Mouse (Mus musculus) forebrain, embryonic 11.5 days (tissue): ENCODE results near the gene Pim1. TPM values are rescaled to one million over a fixed set of nuclear protein-coding genes. Genes with fewer than 3 reads are reported as not detected.
"Not testable (repeated sequence)": the region's sequence is repeated elsewhere in the genome, so short reads cannot be mapped to it uniquely, and the experiment has no call there.

Experiments
- ATAC-seq: fragments of 200-750 bp; cut with Nextera tagmentation; replicated peaks from 2 replicates; pipeline ENCODE4 v1.8.0; 2017; ENCODE audit warnings: moderate TSS enrichment; ENCODE audit not compliant: low FRiP score
- DNase-seq: peaks from one replicate; pipeline ENCODE4 v3.0.0-alpha.2; 2017; ENCODE audit warnings: low spot score
- H3K27ac ChIP-seq: fragments of 300-500 bp; sonication (generic); 2 replicates; pipeline ENCODE4 v1.5.1; 2014; ENCODE audit warnings: low read depth, low read length
- H3K27me3 ChIP-seq: fragments of 300-500 bp; sonication (generic); 2 replicates; pipeline ENCODE4 v1.6.1; 2014; ENCODE audit warnings: mild to moderate bottlenecking, low read length, mixed read lengths; ENCODE audit not compliant: control insufficient read depth, insufficient read depth
- H3K36me3 ChIP-seq: fragments of 300-500 bp; sonication (generic); 2 replicates; pipeline ENCODE4 v1.6.1; 2014; ENCODE audit warnings: mild to moderate bottlenecking, low read length, moderate library complexity, mixed read lengths; ENCODE audit not compliant: control insufficient read depth, insufficient read depth
- H3K4me1 ChIP-seq: fragments of 300-500 bp; sonication (generic); replicated peaks from 2 replicates; pipeline ENCODE4 v1.6.1; 2014; ENCODE audit warnings: low read length, mixed read lengths; ENCODE audit not compliant: control insufficient read depth, insufficient read depth
- H3K4me2 ChIP-seq: fragments of 300-500 bp; sonication (generic); 2 replicates; pipeline ENCODE4 v1.6.1; 2014; ENCODE audit warnings: low read depth, mild to moderate bottlenecking, low read length, moderate library complexity, mixed read lengths; ENCODE audit not compliant: severe bottlenecking
- H3K4me3 ChIP-seq: fragments of 300-500 bp; sonication (generic); 2 replicates; pipeline ENCODE4 v1.5.1; 2014; ENCODE audit warnings: low read depth, low read length
- H3K9ac ChIP-seq: fragments of 300-500 bp; sonication (generic); 2 replicates; pipeline ENCODE4 v1.6.1; 2014; ENCODE audit warnings: low read length
- H3K9me3 ChIP-seq: fragments of 300-500 bp; sonication (generic); 2 replicates; pipeline ENCODE4 v1.6.1; 2016; ENCODE audit warnings: low read length, mixed read lengths; ENCODE audit not compliant: control insufficient read depth
- WGBS: fragments of 180-500 bp; shearing (Covaris S2); extraction: QIAGEN DNeasy Blood & Tissue Kit; methylation state at CpG from one replicate; pipeline ENCODE4 v1.1.7; 2014; 5-methylcytosine and 5-hydroxymethylcytosine counted together
- polyA plus RNA-seq: library from polyadenylated mRNA; unstranded; fragments of >200 nt; fragmentation: Nextera tagmentation; extraction: Ambion mirVana; gene quantifications from 2 replicates; pipeline ENCODE4 v1.2.1, GENCODE M21; 2014

The Pim1 gene
- polyA plus RNA-seq, 1 experiment from 2014 or later: 21.1 TPM

DNA sequence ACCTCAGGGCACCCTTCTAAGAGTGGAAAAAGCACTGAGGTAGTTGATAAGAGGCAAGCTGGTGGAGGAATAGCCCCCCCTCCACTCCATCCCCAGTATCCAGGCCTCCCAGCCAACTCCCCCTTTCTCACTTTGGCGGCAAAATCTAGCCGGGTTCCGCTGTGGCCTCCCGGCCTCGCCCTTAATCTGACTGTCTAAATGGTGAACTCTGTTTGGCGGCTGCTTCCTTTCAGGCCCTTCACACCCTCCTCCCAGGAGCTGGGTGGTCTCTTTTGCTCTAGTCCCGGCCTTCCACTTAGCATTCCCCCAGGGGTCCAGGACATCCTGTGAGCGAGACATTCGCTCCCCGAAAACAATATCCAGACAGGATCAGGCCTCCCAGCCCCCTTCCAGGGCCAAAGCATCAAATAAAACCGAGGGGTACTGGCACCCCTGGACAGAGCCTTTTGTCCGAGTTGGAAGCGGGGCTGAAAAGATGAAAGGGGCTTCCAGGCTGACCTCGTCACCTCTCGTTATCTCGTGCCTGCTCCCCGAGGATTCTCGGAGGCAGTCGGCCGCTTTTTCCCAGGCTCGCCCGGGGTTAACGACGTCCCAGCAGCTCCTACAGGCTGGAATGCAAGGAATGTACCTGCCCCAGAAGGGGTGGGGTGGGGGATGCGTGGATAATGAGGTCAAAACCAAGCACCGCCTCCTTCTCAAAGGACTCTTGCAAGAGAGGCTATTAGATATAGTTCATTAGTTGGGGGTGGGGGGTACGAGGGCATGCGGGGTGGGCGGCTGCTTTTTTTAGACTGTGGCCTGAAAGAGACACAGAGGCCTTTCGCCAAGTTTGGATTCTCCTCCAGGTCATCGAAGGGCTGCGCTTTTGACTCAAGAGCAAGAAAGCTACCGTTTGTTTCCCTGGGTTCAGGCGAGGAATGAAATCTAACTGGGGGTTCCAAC lies 39.4 kb upstream of the Pim1 start:
- Histone ChIP-seq H3K4me1 (peaks cover 14% of the 10 kb centered on the region), H3K4me2 (peak overlapping the region; percentile 45), H3K4me3 (no peak overlapping the region), H3K27me3 (no peaks in the 10 kb centered on the region), H3K9me3 (no peaks in the 10 kb centered on the region; the same call in 1 of the 2 replicates), H3K9ac (peak overlapping the region; percentile 53), H3K36me3 (no peaks in the 10 kb centered on the region), H3K27ac (peak overlapping the region; percentile 78)
- 1% methylated on average over 34 of the region's 34 CpGs for WGBS
- ATAC-seq (peak; percentile 77), DNase-seq (peak; percentile 88)

GRCm38 (mm10) chr17:29451841-29452210 lies 38.7 kb upstream of the Pim1 start:
- Histone ChIP-seq H3K36me3 (no peaks in the 10 kb centered on the region), H3K27ac (peak overlapping the region; percentile 62), H3K27me3 (no peaks in the 10 kb centered on the region), H3K9ac (no peak overlapping the region), H3K4me3 (no peak overlapping the region), H3K4me2 (no peak overlapping the region; the same call in 1 of the 2 replicates), H3K4me1 (peaks cover 14% of the 10 kb centered on the region), H3K9me3 (no peaks in the 10 kb centered on the region; the same call in 1 of the 2 replicates)
- ATAC-seq (no peak), DNase-seq (no peak)
- 22% methylated on average over 8 of the region's 8 CpGs for WGBS

DNA sequence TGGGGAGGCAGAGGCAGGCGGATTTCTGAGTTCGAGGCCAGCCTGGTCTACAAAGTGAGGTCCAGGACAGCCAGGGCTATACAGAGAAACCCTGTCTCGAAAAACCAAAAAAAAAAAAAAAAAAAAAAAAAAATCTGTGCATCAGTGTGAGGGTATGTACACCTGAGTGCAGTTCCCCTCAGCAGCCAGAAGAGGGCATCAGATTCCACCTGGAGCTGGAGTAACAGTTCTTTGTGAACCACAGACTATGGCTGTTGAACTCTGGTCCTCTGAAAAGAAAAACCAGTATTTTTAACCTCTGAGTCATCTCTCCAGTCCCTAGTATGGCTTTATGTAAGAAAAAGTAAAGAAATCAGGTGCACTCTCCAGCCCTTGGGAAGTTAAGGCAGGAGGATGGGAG lies 36.4 kb upstream of the Pim1 start:
- not testable (repeated sequence) for H3K27ac ChIP-seq, H3K36me3 ChIP-seq, ATAC-seq, DNase-seq, H3K4me3 ChIP-seq, H3K9ac ChIP-seq, H3K4me2 ChIP-seq, H3K27me3 ChIP-seq, H3K9me3 ChIP-seq
- WGBS: 89% methylated on average over 2 of the region's 3 CpGs
- H3K4me1 ChIP-seq: peaks cover 29% of the 10 kb centered on the region

- H3K4me2 ChIP-seq: no peak overlapping the region
- H3K27me3 ChIP-seq: no peaks in the 10 kb centered on the region
- no peaks in the 10 kb centered on the region for H3K36me3 ChIP-seq
- no peaks in the 10 kb centered on the region; the same call in 1 of the 2 replicates for H3K9me3 ChIP-seq
- DNase-seq: no peak
- H3K4me1 ChIP-seq: peaks cover 40% of the 10 kb centered on the region
- no peak overlapping the region for H3K27ac ChIP-seq
- 85% methylated on average over 9 of the region's 9 CpGs for WGBS
- no peak overlapping the region for H3K4me3 ChIP-seq
- ATAC-seq: no peak
- no peak overlapping the region for H3K9ac ChIP-seq
These were observed 35.0 kb upstream of the Pim1 start for GRCm38 (mm10) chr17:29455411-29456120.

DNA sequence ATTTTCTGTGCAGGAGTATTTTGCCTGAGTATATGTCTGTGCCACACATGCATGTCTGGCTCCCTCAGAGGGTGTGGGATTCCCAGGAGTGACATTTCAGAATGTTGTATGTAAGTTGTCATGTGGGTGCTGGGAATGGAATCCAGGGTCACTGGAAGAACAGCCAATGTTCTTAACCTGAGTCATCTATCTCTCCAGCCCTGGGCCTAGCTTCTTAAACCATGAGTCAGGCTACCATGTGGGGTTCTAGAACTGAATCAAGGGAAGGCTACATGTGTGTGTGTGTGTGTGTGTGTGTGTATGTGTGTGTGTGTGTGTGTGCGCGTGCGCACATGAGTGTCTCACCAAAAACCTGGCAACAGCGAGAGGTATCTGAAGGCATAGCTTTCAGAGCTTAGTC lies 34.1 kb upstream of the Pim1 start:
- 93% methylated on average over 4 of the region's 4 CpGs for WGBS
- no peaks in the 10 kb centered on the region for H3K36me3 ChIP-seq
- H3K4me2 ChIP-seq: no peak overlapping the region
- no peaks in the 10 kb centered on the region for H3K27me3 ChIP-seq
- no peak overlapping the region for H3K4me3 ChIP-seq
- ATAC-seq (no peak), DNase-seq (no peak)
- H3K4me1 ChIP-seq: peaks cover 31% of the 10 kb centered on the region
- no peaks in the 10 kb centered on the region; the same call in 1 of the 2 replicates for H3K9me3 ChIP-seq
- no peak overlapping the region for H3K27ac ChIP-seq
- no peak overlapping the region for H3K9ac ChIP-seq

GRCm38 (mm10) chr17:29456926-29457325 lies 33.6 kb upstream of the Pim1 start:
- 55% methylated on average over 2 of the region's 2 CpGs for WGBS
- Histone ChIP-seq H3K27ac (no peak overlapping the region), H3K36me3 (no peaks in the 10 kb centered on the region), H3K4me3 (no peak overlapping the region), H3K27me3 (no peaks in the 10 kb centered on the region), H3K4me2 (no peak overlapping the region), H3K9me3 (no peaks in the 10 kb centered on the region; the same call in 1 of the 2 replicates), H3K4me1 (peaks cover 29% of the 10 kb centered on the region), H3K9ac (no peak overlapping the region)
- DNase-seq (no peak), ATAC-seq (no peak)

- no peak for ATAC-seq
- no peaks in the 10 kb centered on the region for H3K36me3 ChIP-seq
- WGBS: 13% methylated on average over 11 of the region's 11 CpGs
- no peaks in the 10 kb centered on the region for H3K27me3 ChIP-seq
- H3K27ac ChIP-seq: no peak overlapping the region
- H3K9ac ChIP-seq: peak overlapping the region; percentile 23
- H3K4me3 ChIP-seq: no peak overlapping the region
- H3K9me3 ChIP-seq: no peaks in the 10 kb centered on the region
- DNase-seq: peak; percentile 62
- peaks cover 29% of the 10 kb centered on the region for H3K4me1 ChIP-seq
- no peak overlapping the region for H3K4me2 ChIP-seq
These were observed 32.6 kb upstream of the Pim1 start for GRCm38 (mm10) chr17:29457795-29458560.
